Mouse (Mus musculus) mesoderm, embryonic 11.5 days (tissue): ENCODE measurements around the gene Idh1.

ENCODE experiments used
- DNase-seq: peaks from one replicate; pipeline ENCODE4 v3.0.0-alpha.2; 2012; ENCODE audit warnings: low read depth, low spot score

Idh1 gene

GRCm38 (mm10) chr1:65176912-65177311, 9.4 kb downstream of the Idh1 start:
- no peak for DNase-seq

GRCm38 (mm10) chr1:65176171-65176570, 10.1 kb downstream of the Idh1 start:
- no peak for DNase-seq

GRCm38 (mm10) chr1:65173716-65174115, 12.6 kb downstream of the Idh1 start:
- no peak for DNase-seq

GRCm38 (mm10) chr1:65171579-65171978, 14.7 kb downstream of the Idh1 start:
- DNase-seq = no peak

- DNase-seq = no peak
Measured at GRCm38 (mm10) chr1:65169947-65170346, 16.4 kb downstream of the Idh1 start.

- DNase-seq = no peak
Measured at GRCm38 (mm10) chr1:65169536-65169935, 16.8 kb downstream of the Idh1 start.

- no peak for DNase-seq
Measured at GRCm38 (mm10) chr1:65167496-65167895, 18.8 kb downstream of the Idh1 start.

GRCm38 (mm10) chr1:65162210-65162609, 24.1 kb downstream of the Idh1 start:
- DNase-seq = no peak

GRCm38 (mm10) chr1:65156111-65156510, 30.2 kb downstream of the Idh1 start:
- no peak for DNase-seq

GRCm38 (mm10) chr1:65154814-65155213, 31.5 kb downstream of the Idh1 start:
- DNase-seq = no peak

- no peak for DNase-seq
Measured at GRCm38 (mm10) chr1:65147971-65148370, 38.3 kb downstream of the Idh1 start.

- DNase-seq = no peak
Measured at GRCm38 (mm10) chr1:65147326-65147725, 39.0 kb downstream of the Idh1 start.

- DNase-seq = no peak
Measured at GRCm38 (mm10) chr1:65146601-65147000, 39.7 kb downstream of the Idh1 start.

- no peak for DNase-seq
Measured at GRCm38 (mm10) chr1:65144783-65145182, 41.5 kb downstream of the Idh1 start.

- no peak for DNase-seq
Measured at GRCm38 (mm10) chr1:65137560-65137959, 48.7 kb downstream of the Idh1 start.

GRCm38 (mm10) chr1:65132833-65133232, 53.5 kb downstream of the Idh1 start:
- no peak for DNase-seq

- DNase-seq = no peak
Measured at GRCm38 (mm10) chr1:65131671-65132070, 54.6 kb downstream of the Idh1 start.

- DNase-seq = no peak
Measured at GRCm38 (mm10) chr1:65130226-65130625, 56.1 kb downstream of the Idh1 start.

GRCm38 (mm10) chr1:65129634-65130180, 56.6 kb downstream of the Idh1 start:
- DNase-seq = no peak

GRCm38 (mm10) chr1:65122574-65123372, 63.5 kb downstream of the Idh1 start, which contains the start of gene D630023F18Rik:
Gene D630023F18Rik, minus strand, starts transcription at chr1:65123214.
- no peak for DNase-seq

- DNase-seq = no peak
Measured at GRCm38 (mm10) chr1:65119438-65119837, 66.9 kb downstream of the Idh1 start, which contains the start of gene Gm28845. Gene Gm28845, minus strand, starts transcription at chr1:65119558.

- no peak for DNase-seq
Measured at GRCm38 (mm10) chr1:65118150-65118913, 68.0 kb downstream of the Idh1 start.
